Mouse (Mus musculus): ENCODE measurements around the gene Ccdc40. TPM values are rescaled to one million over a fixed set of nuclear protein-coding genes. Genes with fewer than 3 reads are reported as not detected.
A peak's percentile ranks its signal among the peaks of the same experiment; 100 is the strongest.

The Ccdc40 gene
- polyA plus RNA-seq, 1 experiment from 2014 or later, result 2.9 TPM

GRCm38 (mm10) chr11:119304904-119305712, 76.7 kb downstream of the Ccdc40 start:
- H3K4me2 ChIP-seq (ENCODE audit: low read depth, low read length), result no peak overlapping the region

GRCm38 (mm10) chr11:119306762-119307657, 78.6 kb downstream of the Ccdc40 start:
- Histone ChIP-seq H3K4me3 (ENCODE audit: low read length) (no peak overlapping the region), H3K36me3 (ENCODE audit: control insufficient read depth, insufficient read depth) (no peaks in the 10 kb centered on the region), H3K9ac (ENCODE audit: low read length) (peak overlapping the region; percentile 46; the same call in 1 of the 2 replicates), H3K27me3 (ENCODE audit: control insufficient read depth, insufficient read depth, low read length) (peaks cover 5% of the 10 kb centered on the region; the same call in 1 of the 2 replicates), H3K4me2 (ENCODE audit: low read depth, low read length) (peak overlapping the region; percentile 26), H3K4me1 (ENCODE audit: control insufficient read depth, insufficient read depth, low read length) (peaks cover 14% of the 10 kb centered on the region), H3K27ac (ENCODE audit: low read length) (peak overlapping the region; percentile 83), H3K9me3 (replicated peaks; ENCODE audit: control insufficient read depth, low read length) (no peaks in the 10 kb centered on the region)
- WGBS, result 44% methylated on average over 13 of the region's 13 CpGs
- ATAC-seq (replicated peaks; ENCODE audit: extremely low read depth, insufficient read depth, low FRiP score), result peak; percentile 55

More at GRCm38 (mm10) chr11:119304904-119305712, 76.7 kb downstream of the Ccdc40 start:
- ATAC-seq (replicated peaks; ENCODE audit: extremely low read depth, insufficient read depth, low FRiP score), result no peak
- Histone ChIP-seq H3K4me1 (ENCODE audit: control insufficient read depth, insufficient read depth, low read length) (peaks cover 17% of the 10 kb centered on the region), H3K36me3 (ENCODE audit: control insufficient read depth, insufficient read depth) (no peaks in the 10 kb centered on the region), H3K9me3 (replicated peaks; ENCODE audit: control insufficient read depth, low read length) (no peaks in the 10 kb centered on the region), H3K9ac (ENCODE audit: low read length) (no peak overlapping the region), H3K27me3 (ENCODE audit: control insufficient read depth, insufficient read depth, low read length) (0 out of 2 replicates have a peak, but pooled peaks cover 2% of the 10 kb centered on the region), H3K27ac (ENCODE audit: low read length) (no peak overlapping the region), H3K4me3 (ENCODE audit: low read length) (no peak overlapping the region)
- 43% methylated on average over 16 of the region's 16 CpGs for WGBS

GRCm38 (mm10) chr11:119307658-119307867, 79.2 kb downstream of the Ccdc40 start, which contains the start of gene Card14:
Card14 (plus strand) TSS chr11:119307768.
- Histone ChIP-seq H3K4me2 (ENCODE audit: low read depth, low read length) (peak within 1 kb of the TSS; percentile 26), H3K27me3 (ENCODE audit: control insufficient read depth, insufficient read depth, low read length) (peaks cover 5% of the 10 kb centered on the region; the same call in 1 of the 2 replicates), H3K4me3 (ENCODE audit: low read length) (no peak within 1 kb of the TSS), H3K4me1 (ENCODE audit: control insufficient read depth, insufficient read depth, low read length) (peaks cover 14% of the 10 kb centered on the region), H3K36me3 (ENCODE audit: control insufficient read depth, insufficient read depth) (no peaks in the 10 kb centered on the region), H3K9ac (ENCODE audit: low read length) (peak within 1 kb of the TSS; percentile 46), H3K9me3 (replicated peaks; ENCODE audit: control insufficient read depth, low read length) (no peaks in the 10 kb centered on the region), H3K27ac (ENCODE audit: low read length) (peak within 1 kb of the TSS; percentile 83)
- 41% methylated on average over 1 of the region's 1 CpGs for WGBS
- ATAC-seq (replicated peaks; ENCODE audit: extremely low read depth, insufficient read depth, low FRiP score), result no peak

- no peak overlapping the region for H3K4me3 ChIP-seq (ENCODE audit: low read length)
- H3K9me3 ChIP-seq (replicated peaks; ENCODE audit: control insufficient read depth, low read length), result no peaks in the 10 kb centered on the region
- no peak for ATAC-seq (replicated peaks; ENCODE audit: extremely low read depth, insufficient read depth, low FRiP score)
- WGBS, result 22% methylated on average over 11 of the region's 11 CpGs
- peaks cover 14% of the 10 kb centered on the region for H3K4me1 ChIP-seq (ENCODE audit: control insufficient read depth, insufficient read depth, low read length)
- H3K27ac ChIP-seq (ENCODE audit: low read length), result no peak overlapping the region
- no peaks in the 10 kb centered on the region for H3K36me3 ChIP-seq (ENCODE audit: control insufficient read depth, insufficient read depth)
- H3K4me2 ChIP-seq (ENCODE audit: low read depth, low read length), result no peak overlapping the region
- H3K27me3 ChIP-seq (ENCODE audit: control insufficient read depth, insufficient read depth, low read length), result peaks cover 3% of the 10 kb centered on the region; the same call in 1 of the 2 replicates
- peak overlapping the region; percentile 38; the same call in 1 of the 2 replicates for H3K9ac ChIP-seq (ENCODE audit: low read length)
These were observed 79.5 kb downstream of the Ccdc40 start for GRCm38 (mm10) chr11:119307916-119308315.

GRCm38 (mm10) chr11:119310621-119311020, 82.2 kb downstream of the Ccdc40 start:
- Histone ChIP-seq H3K27ac (ENCODE audit: low read length) (no peak overlapping the region), H3K4me3 (ENCODE audit: low read length) (no peak overlapping the region), H3K27me3 (ENCODE audit: control insufficient read depth, insufficient read depth, low read length) (peaks cover 3% of the 10 kb centered on the region; the same call in 1 of the 2 replicates), H3K9ac (ENCODE audit: low read length) (no peak overlapping the region), H3K9me3 (replicated peaks; ENCODE audit: control insufficient read depth, low read length) (no peaks in the 10 kb centered on the region), H3K36me3 (ENCODE audit: control insufficient read depth, insufficient read depth) (no peaks in the 10 kb centered on the region), H3K4me2 (ENCODE audit: low read depth, low read length) (no peak overlapping the region), H3K4me1 (ENCODE audit: control insufficient read depth, insufficient read depth, low read length) (peaks cover 14% of the 10 kb centered on the region)
- ATAC-seq (replicated peaks; ENCODE audit: extremely low read depth, insufficient read depth, low FRiP score), result no peak
- WGBS, result 20% methylated on average over 10 of the region's 10 CpGs

- ATAC-seq (replicated peaks; ENCODE audit: extremely low read depth, insufficient read depth, low FRiP score), result no peak
- peaks cover 3% of the 10 kb centered on the region; the same call in 1 of the 2 replicates for H3K27me3 ChIP-seq (ENCODE audit: control insufficient read depth, insufficient read depth, low read length)
- WGBS, result 72% methylated on average over 17 of the region's 17 CpGs
These were observed 86.0 kb downstream of the Ccdc40 start for GRCm38 (mm10) chr11:119314252-119314936.

More at GRCm38 (mm10) chr11:119314252-119314936, 86.0 kb downstream of the Ccdc40 start:
- Histone ChIP-seq H3K9ac (ENCODE audit: low read length) (no peak overlapping the region), H3K9me3 (replicated peaks; ENCODE audit: control insufficient read depth, low read length) (no peaks in the 10 kb centered on the region), H3K4me1 (ENCODE audit: control insufficient read depth, insufficient read depth, low read length) (no peaks in the 10 kb centered on the region), H3K36me3 (ENCODE audit: control insufficient read depth, insufficient read depth) (no peaks in the 10 kb centered on the region), H3K4me2 (ENCODE audit: low read depth, low read length) (no peak overlapping the region), H3K4me3 (ENCODE audit: low read length) (no peak overlapping the region), H3K27ac (ENCODE audit: low read length) (no peak overlapping the region)

Other genes starting within 250 kb of the Ccdc40 start
- gene Enpp7, start 240.4 kb upstream of the Ccdc40 start, polyA plus RNA-seq (2015; fragmentation: Nextera tagmentation; extraction: Ambion mirVana), result 0.12 TPM in 1 of 2 replicates, not detected in the other
- 15.0 and 15.3 TPM in 2 replicates for gene Cbx2, start 205.6 kb upstream of the Ccdc40 start, polyA plus RNA-seq (2015; fragmentation: Nextera tagmentation; extraction: Ambion mirVana)
- gene Cbx8, start 187.6 kb upstream of the Ccdc40 start, polyA plus RNA-seq (2015; fragmentation: Nextera tagmentation; extraction: Ambion mirVana), result 7.0 and 7.5 TPM in 2 replicates
- gene Cbx4, start 142.4 kb upstream of the Ccdc40 start, polyA plus RNA-seq (2015; fragmentation: Nextera tagmentation; extraction: Ambion mirVana), result 11.5 and 12.6 TPM in 2 replicates
- gene Tbc1d16, start 73 bp upstream of the Ccdc40 start, polyA plus RNA-seq (2015; fragmentation: Nextera tagmentation; extraction: Ambion mirVana), result 15.6 and 19.1 TPM in 2 replicates
- 92.3 and 95.9 TPM in 2 replicates for gene Gaa, start 39.3 kb downstream of the Ccdc40 start, polyA plus RNA-seq (2015; fragmentation: Nextera tagmentation; extraction: Ambion mirVana)
- 248 and 252 TPM in 2 replicates for gene Eif4a3, start 71.5 kb downstream of the Ccdc40 start, polyA plus RNA-seq (2015; fragmentation: Nextera tagmentation; extraction: Ambion mirVana)
- gene Card14, start 79.2 kb downstream of the Ccdc40 start, polyA plus RNA-seq (2015; fragmentation: Nextera tagmentation; extraction: Ambion mirVana), result 0.20 and 0.35 TPM in 2 replicates
- gene Sgsh, start 127.0 kb downstream of the Ccdc40 start, polyA plus RNA-seq (2015; fragmentation: Nextera tagmentation; extraction: Ambion mirVana), result 4.7 and 6.1 TPM in 2 replicates
- 10.2 TPM in 2 replicates for gene Slc26a11, start 127.0 kb downstream of the Ccdc40 start, polyA plus RNA-seq (2015; fragmentation: Nextera tagmentation; extraction: Ambion mirVana)
- 6.7 and 7.6 TPM in 2 replicates for gene Rnf213, start 164.5 kb downstream of the Ccdc40 start, polyA plus RNA-seq (2015; fragmentation: Nextera tagmentation; extraction: Ambion mirVana)